Mouse (Mus musculus) monocyte, adult 2 months (primary cell): ENCODE measurements around the gene Mapt.

Experiments
- DNase-seq, 2 experiments: peaks; one replicate each; pipeline ENCODE4 v3.0.0; 2022; ENCODE audit warnings: low spot score in 2 of 2, low read depth in 1 of 2

Mapt gene

DNA sequence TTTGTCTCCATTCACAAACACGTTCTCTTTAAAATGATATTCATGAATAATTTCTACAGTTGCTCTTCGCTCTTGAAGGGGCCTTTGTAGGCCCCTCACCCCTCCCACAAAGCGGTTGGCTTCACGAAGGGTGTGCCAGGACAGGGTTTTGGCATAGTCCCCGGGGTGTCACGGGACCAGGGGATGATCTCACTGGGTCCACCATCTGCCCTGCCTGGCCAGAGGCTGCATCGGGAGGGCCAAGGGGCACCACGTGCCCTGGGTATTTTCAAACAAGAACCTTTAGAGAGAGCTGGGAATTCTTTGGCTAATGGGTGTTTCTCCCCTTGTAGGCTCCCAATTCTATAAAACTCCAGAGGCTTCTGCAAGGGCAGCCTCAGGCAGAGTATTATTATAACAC lies 41.2 kb downstream of the Mapt start:
- no peak for DNase-seq

DNA sequence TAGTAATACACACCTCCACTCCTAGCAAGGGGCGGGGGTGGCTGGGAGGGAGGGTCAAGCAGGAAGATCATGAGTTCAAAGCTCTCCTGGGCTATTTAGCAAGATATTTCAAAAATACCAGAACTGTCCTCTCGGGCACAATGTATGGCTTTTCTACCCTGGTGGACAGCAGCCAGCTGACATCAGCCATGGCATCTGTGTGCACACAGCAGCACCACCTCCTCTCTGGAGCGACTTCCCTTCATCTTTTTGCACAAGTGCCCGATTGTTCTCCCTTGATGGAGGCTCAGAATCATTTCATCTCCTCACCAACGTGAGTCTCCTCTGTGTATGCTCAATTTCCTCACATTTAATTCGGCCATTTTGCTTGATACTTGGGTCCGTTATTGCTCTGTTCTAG lies 44.6 kb downstream of the Mapt start:
- DNase-seq = no peak

DNA sequence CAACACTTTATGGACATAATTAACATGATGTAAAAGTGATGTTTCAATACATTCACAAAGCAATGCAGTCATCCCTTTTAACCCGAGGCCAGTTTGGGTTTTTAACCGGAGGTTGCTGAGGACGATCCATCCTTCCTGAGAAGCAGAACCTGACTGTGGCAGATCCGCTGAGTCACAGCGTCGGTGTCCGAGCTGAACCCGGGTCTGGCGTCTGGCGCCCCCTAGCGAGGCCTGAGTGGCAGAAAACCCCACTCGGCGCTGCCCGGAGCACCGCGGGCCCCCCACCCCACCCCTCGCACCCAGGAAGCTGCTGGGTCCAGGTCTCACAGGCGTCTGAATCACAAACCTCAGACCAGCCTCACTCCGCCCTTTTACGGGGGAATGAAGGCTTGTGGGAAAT lies 47.0 kb downstream of the Mapt start:
- no peak for DNase-seq

DNA sequence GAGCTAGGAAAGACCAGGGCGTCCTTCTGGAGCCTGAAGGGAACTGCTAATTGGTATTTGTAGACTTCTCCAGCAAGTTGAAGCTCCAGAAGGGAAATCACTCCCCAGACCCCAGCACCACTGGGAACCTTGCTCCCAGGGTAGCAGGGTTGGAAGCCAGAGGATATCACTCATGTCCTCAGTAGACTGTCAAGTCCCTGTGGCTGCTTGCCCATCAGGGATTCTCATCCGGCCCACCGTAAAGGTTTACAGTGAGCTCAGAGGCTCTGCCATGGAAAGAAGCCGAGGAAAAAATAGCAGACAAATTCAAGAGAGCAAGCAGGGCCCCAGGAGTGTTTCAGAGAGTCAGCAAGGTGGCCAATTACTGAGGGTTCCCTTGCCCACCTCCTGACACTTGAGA lies 47.9 kb downstream of the Mapt start:
- no peak for DNase-seq

DNA sequence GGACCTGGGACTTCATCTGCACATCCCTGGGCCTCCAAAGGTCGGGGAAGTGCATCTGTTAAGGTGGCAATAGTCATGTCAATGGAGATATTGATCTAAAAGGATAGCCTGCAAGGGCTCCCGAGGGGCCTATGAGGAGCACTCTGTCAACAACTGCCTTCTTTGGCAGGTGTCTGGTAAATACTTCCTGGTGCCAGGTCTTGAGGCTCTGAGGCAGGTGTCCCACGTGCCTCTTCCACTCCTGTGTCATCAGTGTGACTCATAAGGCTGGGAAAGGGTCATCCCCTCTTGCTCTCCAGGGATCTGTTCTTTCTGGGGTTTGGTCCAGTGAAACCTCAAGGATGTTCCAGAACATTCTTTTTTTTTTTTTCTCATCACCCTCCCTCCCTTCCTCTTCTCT lies 48.3 kb downstream of the Mapt start:
- DNase-seq = no peak

DNA sequence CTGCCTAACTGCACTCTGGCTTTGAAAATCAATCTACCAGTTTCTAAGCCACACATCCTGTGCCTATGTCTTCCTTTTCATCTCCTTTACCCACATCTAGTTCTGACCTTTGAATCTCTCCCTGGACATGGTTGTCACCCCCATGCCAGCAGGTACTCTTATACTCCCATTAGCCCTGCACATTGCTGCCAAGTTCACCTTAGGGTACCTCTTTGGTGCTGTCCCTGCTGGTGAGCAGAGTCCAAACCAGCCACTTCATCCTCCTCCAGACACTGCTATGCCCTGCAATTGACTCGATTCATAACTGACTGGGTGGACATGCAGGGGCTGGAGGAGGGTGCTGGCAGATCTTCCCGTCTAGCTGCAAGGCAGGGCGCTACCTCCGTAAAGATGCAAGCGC lies 50.3 kb downstream of the Mapt start:
- DNase-seq = no peak

DNA sequence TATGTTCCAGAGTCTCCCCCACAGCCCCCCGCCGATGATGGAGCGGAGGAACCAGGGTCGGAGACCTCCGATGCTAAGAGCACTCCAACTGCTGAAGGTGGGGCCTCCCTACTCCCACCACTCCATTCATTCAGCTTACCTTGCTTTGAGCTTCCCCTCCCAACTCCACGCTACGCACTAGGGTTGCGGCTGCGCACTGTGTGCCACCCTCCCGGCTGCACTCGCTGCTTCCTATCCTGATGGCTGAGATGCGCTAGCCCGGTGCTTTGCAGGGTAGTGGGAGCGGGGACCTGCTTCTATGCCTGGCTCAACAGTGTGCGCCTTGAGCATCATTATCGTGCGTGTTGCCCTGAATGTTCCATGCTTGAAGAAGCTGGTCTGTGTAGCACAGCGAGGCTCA lies 55.9 kb downstream of the Mapt start:
- DNase-seq = no peak

DNA sequence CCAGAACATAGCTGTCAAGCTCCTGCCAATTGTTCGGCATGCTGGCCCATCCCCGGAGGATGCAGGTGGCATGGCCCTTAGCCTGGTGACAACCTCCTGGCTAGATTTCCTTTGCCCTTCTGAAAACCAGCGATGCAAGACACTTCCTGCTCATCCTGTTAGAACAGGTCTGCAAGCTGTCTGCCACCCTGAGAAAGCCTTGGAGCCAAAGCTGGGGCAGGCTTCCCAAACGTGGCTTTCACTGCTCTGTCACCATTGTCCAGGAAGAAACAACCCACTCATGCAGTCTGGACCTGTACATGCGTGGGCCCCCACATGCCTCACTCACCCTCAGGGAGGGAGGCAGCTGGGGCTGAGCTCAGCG lies 57.6 kb downstream of the Mapt start:
- no peak for DNase-seq

DNA sequence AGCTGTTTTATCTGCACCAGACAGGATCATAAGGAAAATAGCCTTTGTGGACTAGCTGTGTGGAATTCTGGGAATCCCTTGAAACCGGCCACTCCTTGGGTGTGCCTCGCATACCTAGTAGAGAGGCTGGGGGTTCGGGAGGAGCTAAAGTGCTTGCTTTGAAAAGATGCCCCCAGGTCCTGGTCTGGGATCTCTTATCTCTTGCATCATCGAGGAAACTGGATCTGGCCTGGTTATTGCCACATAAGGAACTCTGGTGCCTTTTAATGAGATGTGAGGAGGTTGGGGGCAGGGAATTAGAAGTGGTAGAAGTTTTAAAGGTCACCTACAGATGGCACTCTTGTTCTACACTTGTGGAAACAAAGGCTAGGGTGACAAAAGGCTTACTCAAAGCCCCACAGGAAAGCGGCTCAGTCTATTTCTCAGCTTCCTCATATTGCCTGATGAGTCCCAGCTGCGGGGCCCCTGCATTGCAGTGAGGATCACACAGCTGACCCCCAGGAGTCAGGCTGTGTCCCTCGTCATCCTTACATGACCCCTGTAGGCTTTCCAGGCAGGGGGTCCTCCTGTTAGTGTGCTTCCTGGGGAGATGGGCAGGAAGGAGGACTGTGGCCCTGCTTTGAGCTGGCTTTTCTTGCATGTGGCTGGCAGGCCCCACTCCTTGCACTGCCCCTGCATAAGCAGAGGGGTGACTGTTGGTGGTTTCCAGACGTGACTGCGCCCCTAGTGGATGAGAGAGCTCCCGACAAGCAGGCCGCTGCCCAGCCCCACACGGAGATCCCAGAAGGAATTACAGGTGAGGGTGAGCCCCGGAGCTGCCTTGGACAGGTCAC lies 58.2 kb downstream of the Mapt start:
- peak in 1 of 2 experiments; percentile 14 for DNase-seq

DNA sequence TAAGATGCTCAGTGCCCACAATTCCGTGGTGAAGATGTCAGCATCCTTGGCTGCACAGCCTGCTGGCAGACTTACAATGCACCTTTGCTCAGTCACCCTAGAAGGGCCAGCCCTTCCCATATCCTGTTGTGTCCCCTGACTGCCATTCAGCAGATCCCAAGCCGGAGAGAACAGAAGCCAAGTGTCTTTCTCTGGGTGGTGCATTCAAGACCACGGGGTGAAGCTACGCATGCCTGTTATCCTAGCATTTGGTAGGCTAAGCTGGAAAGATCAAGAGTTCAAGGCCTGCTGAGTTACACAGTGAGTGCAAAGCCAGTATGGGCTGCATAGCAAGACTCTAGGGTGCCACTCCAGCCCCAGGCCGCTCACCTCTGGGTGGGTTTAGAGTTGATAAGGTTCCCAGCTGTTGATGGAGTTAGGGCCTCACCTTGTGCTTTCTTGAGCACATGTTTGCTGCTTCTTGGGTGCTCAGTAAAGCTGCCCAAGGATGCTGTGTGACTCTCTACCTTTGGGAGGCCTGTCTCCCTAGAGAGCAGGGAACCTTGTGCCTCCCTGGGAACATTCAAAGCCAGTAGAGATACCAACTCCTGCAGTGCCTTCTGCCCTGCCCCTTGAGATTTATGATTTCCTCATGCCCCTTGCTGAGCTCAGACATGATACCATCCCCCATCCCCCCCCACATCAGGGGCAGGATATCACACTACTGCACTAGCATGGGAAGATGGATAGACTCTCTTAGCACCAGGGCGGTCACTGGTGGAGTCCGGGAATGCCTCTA lies 61.4 kb downstream of the Mapt start:
- DNase-seq = no peak

DNA sequence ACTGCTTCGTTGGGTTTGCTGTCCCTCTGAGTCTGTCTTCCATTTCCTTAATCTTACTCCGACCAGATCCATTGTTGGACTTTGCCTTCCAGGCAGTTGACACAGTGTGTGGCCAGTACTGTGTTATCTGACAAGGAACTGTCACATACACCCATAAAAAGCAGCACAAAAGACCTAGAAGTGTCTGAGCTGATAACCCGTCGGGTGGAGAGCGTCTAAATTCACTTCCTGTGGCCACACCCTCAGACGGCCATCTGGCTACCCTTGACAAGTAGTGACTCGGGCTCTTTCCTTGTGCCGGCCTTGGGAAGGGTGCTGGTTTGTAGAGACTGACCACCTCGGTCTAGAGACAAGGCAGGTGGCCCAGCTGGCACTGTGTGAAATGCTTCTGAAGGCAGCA lies 62.1 kb downstream of the Mapt start:
- DNase-seq = no peak

DNA sequence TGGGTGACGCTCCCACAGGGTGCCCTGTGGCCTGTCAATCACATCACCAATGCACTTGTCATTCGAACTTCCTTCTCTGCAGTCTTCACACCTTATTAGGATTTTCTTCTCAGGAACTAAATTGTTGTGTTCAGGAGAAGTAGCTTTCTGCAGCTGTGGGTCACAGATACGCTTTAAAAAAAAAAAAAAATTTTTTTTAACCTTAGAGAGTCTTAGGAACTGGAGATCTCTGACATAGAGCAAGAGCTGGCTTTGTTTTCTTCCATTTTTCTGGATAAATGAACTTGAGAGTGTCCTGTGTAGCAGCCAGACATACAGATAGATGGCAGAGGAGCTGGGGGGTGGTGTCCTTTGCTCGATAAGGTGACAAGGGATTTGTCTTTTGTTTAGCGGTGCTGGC lies 64.0 kb downstream of the Mapt start:
- DNase-seq = no peak

DNA sequence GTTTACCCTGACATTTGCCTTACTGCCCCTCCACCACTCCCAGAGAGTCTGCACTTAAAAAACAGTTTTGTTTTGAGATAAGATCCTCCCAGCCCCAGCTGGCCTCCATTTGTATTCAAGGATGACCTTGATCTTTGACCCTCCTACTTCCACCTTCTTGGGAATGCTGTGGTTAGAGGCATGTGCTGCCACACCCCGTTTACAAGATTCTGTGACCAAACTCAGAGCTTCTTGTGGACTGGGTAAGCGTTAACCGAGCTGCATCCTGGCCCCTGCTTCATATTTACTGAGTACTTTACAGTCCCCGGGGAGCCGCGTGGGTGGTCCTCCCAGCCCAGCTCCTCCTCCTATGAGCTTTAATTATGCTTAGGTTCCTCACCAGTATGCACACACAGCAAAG lies 64.5 kb downstream of the Mapt start:
- no peak for DNase-seq

DNA sequence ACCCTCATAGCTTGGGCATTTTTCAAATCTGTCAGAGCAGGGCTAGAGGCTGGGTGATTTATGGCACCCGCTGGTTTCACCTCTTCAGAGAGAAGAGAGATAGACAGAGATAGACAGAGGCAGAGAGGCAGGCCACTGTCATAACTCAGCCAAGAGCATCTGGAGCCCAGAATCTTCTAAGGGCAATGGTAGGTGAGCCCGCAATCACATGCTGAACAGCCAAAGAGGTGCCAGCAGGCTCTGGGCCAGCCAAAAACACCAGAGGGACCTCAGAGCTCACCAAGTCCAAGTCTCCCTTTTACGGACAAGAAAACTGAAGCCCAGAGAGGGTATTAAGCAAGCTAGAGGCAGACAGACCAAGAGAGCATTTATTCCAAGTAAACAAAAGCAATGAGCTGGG lies 66.5 kb downstream of the Mapt start:
- no peak for DNase-seq

DNA sequence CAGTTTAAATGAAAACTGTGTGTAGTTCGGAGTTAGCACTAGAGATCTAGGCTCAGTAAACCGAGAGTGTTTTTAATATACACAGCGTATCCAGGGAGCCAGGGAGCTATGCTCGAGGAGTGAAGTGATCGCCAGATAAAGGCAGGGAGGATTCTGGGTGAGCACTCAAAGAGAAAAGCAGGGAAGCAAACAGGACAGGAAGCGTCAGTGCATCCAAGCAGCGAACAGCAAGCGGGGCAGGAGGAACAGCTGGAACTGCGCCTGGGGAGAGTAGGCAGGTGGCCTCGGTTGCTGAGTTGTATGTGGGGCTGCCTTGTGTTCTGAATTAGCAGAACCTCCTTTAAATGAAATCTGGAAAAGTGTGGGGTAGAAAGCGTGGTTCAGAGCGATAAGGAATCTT lies 71.4 kb downstream of the Mapt start:
- DNase-seq = no peak

DNA sequence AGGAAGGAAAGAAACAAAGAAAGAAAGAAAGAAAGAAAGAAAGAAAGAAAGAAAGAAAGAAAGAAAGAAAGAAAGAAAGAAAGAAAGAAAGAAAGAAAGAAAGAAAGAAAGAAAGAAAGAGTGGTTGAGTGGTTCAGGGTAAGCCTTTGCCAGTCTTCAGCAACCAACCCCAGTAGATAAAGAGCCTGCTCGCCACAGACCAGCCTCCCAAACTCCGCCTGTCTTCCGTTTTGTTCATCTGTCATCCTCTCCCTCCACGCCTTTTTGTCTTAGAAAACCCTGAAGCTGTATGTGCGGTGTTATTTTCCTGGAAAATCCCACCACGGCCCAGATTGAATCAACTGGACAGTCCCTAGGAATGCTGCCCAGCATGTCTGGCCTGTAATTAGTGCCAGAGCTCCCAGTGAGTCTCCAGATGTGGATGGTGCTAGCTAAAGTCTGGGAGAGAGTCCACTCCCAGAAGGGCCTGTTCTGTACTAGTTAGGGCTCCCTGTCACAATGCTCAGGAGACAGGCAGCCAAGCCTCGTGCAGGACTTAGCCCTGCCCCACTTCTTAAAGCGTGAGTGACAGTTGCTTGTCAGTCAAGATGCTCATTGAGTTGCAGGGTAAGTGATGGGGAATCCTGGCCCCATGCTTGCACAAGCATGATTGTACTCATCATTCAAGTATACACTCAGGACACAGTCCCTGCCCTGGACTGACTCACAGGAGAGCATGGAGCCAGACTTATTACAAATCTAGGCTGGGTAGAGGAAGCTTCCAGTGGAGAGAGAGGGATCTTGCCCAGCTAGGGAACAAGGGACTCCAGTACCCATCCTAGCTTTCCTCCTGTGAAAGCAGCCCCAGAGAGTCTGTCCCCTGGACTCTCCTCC lies 72.1 kb downstream of the Mapt start:
- DNase-seq = no peak

DNA sequence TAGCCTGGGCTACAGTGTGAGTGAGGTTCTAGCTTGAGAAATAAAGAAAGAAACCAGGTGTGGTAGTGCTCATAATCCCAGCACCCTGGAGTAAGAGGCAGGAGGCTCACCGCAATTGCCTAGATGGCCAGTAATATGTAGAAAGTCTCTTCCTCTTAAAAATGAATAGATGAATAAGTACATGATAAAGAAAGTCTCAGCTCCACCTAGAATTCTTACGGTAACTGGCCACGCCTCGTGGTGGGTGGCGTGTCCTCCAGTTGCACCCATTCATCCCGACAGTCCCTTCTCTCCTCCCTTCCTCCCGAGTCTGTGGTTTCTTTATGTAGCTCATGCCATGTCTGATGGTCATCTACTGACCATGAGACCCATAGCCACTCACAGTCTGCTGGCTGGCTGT lies 74.5 kb downstream of the Mapt start:
- no peak for DNase-seq

DNA sequence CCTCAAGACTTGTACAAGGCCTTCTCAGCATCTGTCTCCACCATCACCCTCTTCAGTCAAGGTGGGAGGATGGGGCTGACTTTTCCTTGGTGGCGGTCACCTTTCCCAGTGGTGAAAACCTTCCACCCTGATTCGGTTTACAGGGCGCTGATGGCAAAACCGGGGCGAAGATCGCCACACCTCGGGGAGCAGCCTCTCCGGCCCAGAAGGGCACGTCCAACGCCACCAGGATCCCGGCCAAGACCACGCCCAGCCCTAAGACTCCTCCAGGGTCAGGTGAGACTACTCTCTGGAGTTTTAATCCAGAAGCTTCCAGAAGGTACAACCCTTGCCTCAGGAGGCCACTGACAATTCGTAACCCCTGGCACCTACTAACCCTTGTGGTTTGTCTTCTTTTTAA lies 75.3 kb downstream of the Mapt start:
- DNase-seq = no peak

DNA sequence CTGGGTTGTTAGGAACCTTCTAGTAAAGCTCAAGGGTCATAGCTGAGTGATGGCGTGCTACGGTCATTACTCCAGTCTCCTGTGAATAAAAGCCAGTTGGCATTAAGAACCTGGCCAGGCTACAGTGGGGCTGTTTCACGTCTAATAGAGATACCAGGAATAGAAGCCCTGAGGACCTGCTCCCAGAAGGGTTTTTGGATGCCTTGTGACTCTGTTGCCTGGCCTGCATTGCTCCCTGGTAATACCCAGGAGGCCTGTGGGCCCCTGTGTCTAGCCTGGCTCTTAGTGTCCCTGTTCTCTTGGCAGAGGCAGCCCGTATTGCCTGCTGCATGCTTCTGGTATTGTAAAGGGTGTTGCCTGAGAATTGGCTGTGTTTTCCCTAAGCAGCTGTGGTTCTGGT lies 75.9 kb downstream of the Mapt start:
- no peak for DNase-seq

DNA sequence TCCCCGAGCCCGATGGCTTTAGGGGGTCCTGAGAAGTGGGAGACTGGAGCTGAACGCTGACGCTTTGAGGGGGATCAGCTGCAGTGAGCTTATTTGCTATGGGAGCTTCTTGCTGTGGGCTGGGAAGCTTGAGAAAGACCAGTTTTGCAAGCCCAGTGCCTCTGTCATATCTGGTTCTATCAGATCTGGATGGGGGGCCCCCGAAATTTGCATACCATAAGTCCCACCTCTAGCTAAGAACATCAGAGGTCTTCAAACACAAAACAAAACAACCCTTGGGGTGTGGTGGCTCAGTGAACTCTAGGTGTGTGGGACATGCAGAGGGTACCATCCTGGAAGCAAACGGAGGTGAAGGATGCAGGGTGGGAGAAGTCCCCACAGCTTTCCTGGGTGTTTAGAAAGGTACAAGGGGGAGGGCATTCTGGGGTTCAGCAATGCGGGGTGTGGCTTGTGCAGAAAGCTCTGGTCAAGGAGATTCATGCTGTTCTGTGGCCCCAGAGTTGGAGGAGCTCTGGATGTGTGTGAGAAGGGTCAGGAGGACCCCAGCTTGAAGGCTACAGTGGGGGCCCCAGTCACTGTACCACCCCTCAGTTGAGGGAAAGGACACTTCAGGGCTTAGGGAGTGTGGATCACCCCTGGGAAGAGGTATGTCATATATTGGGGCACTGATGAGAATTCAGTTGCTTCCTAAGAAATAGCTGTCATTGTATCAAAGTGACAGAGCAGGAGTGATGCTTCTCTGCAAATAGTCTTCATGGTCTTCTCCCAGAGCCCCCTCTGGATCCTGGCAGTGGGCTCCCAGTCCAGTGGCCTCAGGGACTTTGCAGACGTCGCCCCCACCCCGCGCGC lies 78.4 kb downstream of the Mapt start:
- DNase-seq = no peak
